Mouse (Mus musculus) forebrain, postnatal 0 days (tissue): ENCODE results near the gene Gm13090. TPM values are rescaled to one million over a fixed set of nuclear protein-coding genes. Genes with fewer than 3 reads are reported as not detected.

ENCODE experiments used
- ATAC-seq: fragments of 200-750 bp; cut with Nextera tagmentation; 2 replicates; pipeline ENCODE4 v1.8.0; 2017; ENCODE audit warnings: mild to moderate bottlenecking, moderate library complexity
- DNase-seq: peaks from one replicate; pipeline ENCODE4 v3.0.0-alpha.2; 2015
- H3K27ac ChIP-seq: fragments of 300-500 bp; sonication (generic); 2 replicates; pipeline ENCODE4 v1.5.1; 2014; ENCODE audit warnings: low read depth, mild to moderate bottlenecking, antibody characterized with exemption, low read length, moderate library complexity, mixed read lengths
- H3K27me3 ChIP-seq: fragments of 300-500 bp; sonication (generic); 2 replicates; pipeline ENCODE4 v1.6.1; 2014; ENCODE audit warnings: mild to moderate bottlenecking, low read length, mixed read lengths; ENCODE audit not compliant: insufficient read depth
- H3K36me3 ChIP-seq: fragments of 300-500 bp; sonication (generic); 2 replicates; pipeline ENCODE4 v1.6.1; 2014; ENCODE audit warnings: mild to moderate bottlenecking, moderate library complexity; ENCODE audit not compliant: insufficient read depth
- H3K4me1 ChIP-seq: fragments of 300-500 bp; sonication (generic); 2 replicates; pipeline ENCODE4 v1.6.1; 2014; ENCODE audit warnings: antibody characterized with exemption; ENCODE audit not compliant: insufficient read depth
- H3K4me2 ChIP-seq: fragments of 300-500 bp; sonication (generic); 2 replicates; pipeline ENCODE4 v1.6.1; 2014; ENCODE audit warnings: low read depth, mild to moderate bottlenecking, moderate library complexity
- H3K4me3 ChIP-seq: fragments of 300-500 bp; sonication (generic); 2 replicates; pipeline ENCODE4 v1.5.1; 2014; ENCODE audit warnings: low read depth, low read length, mixed read lengths
- H3K9ac ChIP-seq: fragments of 300-500 bp; sonication (generic); 2 replicates; pipeline ENCODE4 v1.6.1; 2014; ENCODE audit warnings: mild to moderate bottlenecking
- H3K9me3 ChIP-seq: fragments of 300-500 bp; sonication (generic); 2 replicates; pipeline ENCODE4 v1.6.1; 2016; ENCODE audit warnings: low read length
- CTCF ChIP-seq: sonication (generic); IDR thresholded peaks from 2 replicates; pipeline ENCODE4 v1.5.1; 2016; ENCODE audit warnings: antibody characterized with exemption, control low read depth, low read depth
- WGBS: fragments of 180-500 bp; shearing (Covaris S2); extraction: QIAGEN DNeasy Blood & Tissue Kit; methylation state at CpG from one replicate; pipeline ENCODE4 v1.1.7; 2014; 5-methylcytosine and 5-hydroxymethylcytosine counted together
- polyA plus RNA-seq: library from polyadenylated mRNA; unstranded; fragments of >200 nt; fragmentation: Nextera tagmentation; extraction: Ambion mirVana; gene quantifications from 2 replicates; pipeline ENCODE4 v1.2.1, GENCODE M21; 2015
- total RNA-seq: library from RNA; depleted of rRNA; stranded (reverse); fragments of >200 nt; gene quantifications from 2 replicates; pipeline ENCODE4 v1.2.3, GENCODE M21; 2014

The Gm13090 gene
- total and polyA plus RNA-seq, 2 experiments from 2014 or later: not detected

DNA sequence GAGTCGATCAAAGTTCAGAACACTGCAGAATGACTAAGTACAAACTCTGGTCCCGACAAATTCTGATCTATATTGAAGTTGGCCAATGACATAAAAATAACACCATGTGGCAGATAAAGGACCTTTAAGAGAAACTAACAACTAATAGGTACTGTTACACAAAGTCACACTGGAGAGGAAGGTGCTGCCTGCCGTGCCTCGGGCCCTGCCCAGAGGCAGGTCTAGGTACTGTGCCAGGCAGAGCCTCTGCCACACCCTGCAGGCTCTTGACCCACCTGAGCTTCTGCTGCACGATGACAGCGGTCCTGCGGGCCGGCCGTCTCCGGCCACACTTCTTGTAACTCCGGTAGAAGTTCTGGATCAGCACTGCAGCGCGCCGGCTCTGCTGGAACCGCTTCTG, 14.6 kb upstream of the Gm13090 start:
- TF ChIP-seq CTCF: no peak
- ATAC-seq: no peak
- no peak overlapping the region for H3K9ac ChIP-seq
- no peak overlapping the region for H3K4me3 ChIP-seq
- no peak overlapping the region for H3K27ac ChIP-seq
- H3K27me3 ChIP-seq: no peaks in the 10 kb centered on the region
- no peak for DNase-seq
- no peak overlapping the region for H3K4me2 ChIP-seq
- no peaks in the 10 kb centered on the region for H3K9me3 ChIP-seq
- WGBS: 93% methylated on average over 15 of the region's 15 CpGs
- peaks cover 95% of the 10 kb centered on the region for H3K36me3 ChIP-seq
- H3K4me1 ChIP-seq: no peaks in the 10 kb centered on the region

DNA sequence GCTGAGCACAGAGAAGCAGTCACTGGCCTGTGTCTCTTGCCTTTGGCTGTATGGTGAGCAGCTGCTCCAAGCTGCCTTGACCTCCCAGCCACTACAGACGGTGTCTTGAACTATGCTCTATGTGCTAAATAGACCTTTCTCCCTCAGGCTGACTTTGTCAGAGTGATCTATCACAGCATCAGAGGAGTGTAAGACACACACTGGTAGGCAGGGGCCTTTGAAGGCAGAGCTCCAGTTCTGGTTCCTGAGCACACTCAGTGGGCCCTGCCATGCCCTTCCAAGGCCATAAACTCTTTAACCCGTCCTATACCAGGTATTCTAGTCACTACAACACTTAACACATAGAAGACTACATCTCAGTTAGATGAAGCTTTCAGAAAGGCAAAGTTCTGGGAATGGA, 8.0 kb upstream of the Gm13090 start:
- Histone ChIP-seq H3K36me3 (peaks cover 97% of the 10 kb centered on the region), H3K9me3 (no peaks in the 10 kb centered on the region), H3K9ac (no peak overlapping the region), H3K27me3 (no peaks in the 10 kb centered on the region), H3K27ac (no peak overlapping the region), H3K4me3 (no peak overlapping the region), H3K4me1 (no peaks in the 10 kb centered on the region), H3K4me2 (no peak overlapping the region)
- DNase-seq: no peak
- no peak for TF ChIP-seq CTCF
- no peak for ATAC-seq
- WGBS: 88% methylated on average over 2 of the region's 2 CpGs

DNA sequence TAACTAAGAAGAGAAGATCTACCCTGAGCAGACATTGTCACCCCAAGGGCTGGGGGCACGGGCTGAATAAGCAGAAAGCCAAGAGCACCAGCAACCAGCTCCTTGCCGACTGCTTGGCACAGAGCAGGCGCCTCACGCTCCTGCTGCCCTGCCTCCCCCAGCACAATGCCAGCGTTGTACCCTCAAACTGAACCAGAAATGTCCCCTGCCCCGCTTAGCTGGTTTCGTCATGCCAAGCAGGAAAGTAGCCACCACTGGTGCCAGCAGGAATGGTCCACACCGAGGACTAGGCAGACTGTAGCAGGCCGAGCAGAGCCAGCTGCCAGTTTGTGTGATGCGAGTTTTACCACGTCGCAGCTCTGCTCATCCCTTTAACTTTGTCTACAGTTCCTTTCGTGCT, 7.4 kb upstream of the Gm13090 start:
- Histone ChIP-seq H3K4me1 (no peaks in the 10 kb centered on the region), H3K9me3 (no peaks in the 10 kb centered on the region), H3K36me3 (peaks cover 92% of the 10 kb centered on the region), H3K4me2 (no peak overlapping the region), H3K4me3 (no peak overlapping the region), H3K27me3 (no peaks in the 10 kb centered on the region), H3K27ac (no peak overlapping the region), H3K9ac (no peak overlapping the region)
- DNase-seq (no peak), ATAC-seq (peak; percentile 58)
- no peak for TF ChIP-seq CTCF
- 87% methylated on average over 13 of the region's 13 CpGs for WGBS

DNA sequence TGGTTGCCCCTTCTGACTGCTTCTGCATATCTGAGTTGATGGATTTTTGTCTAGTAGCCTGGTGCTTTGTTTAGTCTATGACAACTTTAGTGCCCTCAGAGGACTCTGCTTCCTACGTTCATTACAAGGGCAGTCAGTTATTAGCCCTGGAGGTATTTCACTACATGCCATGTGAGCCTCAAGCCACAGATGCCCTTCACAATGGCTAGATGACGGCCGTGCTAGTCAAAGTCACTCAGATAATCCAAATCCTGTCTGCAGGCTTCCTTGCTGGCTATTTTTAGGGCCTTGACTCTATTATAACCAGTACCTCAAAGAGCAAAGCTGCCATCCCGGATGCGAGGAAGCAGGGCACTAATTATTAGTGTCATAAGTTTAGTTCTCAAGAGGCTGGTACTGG, 6.3 kb upstream of the Gm13090 start:
- Histone ChIP-seq H3K9ac (no peak overlapping the region), H3K27ac (no peak overlapping the region), H3K4me3 (no peak overlapping the region), H3K27me3 (no peaks in the 10 kb centered on the region), H3K4me2 (no peak overlapping the region), H3K9me3 (no peaks in the 10 kb centered on the region), H3K4me1 (no peaks in the 10 kb centered on the region), H3K36me3 (peaks cover 85% of the 10 kb centered on the region)
- ATAC-seq (no peak), DNase-seq (no peak)
- 85% methylated on average over 5 of the region's 5 CpGs for WGBS
- TF ChIP-seq CTCF: no peak

DNA sequence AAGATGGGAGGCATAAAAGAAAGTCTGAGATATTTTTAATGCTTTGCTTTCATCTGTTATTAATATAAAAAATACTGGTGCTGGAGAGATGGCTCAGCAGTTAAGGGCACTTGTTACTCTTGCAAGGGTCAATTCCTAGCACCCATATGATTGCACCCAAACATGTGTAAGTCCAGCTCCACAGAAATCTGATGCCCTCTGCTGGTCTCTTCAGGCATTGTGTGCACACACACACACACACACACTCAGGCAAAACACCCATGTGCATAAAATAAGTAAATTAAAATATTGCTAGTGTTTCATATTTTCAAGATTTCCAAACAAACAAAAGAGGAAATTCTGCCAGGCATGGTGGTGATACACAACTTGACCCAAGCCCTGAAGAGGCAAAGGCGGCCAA, 2.0 kb upstream of the Gm13090 start:
- Histone ChIP-seq H3K27me3 (no peaks in the 10 kb centered on the region), H3K9ac (no peak overlapping the region), H3K4me1 (no peaks in the 10 kb centered on the region), H3K4me3 (no peak overlapping the region), H3K36me3 (peaks cover 52% of the 10 kb centered on the region), H3K27ac (no peak overlapping the region), H3K4me2 (no peak overlapping the region), H3K9me3 (no peaks in the 10 kb centered on the region)
- 100% methylated on average over 1 of the region's 1 CpGs for WGBS
- ATAC-seq: no peak
- no peak for DNase-seq
- TF ChIP-seq CTCF: peak; percentile 57

DNA sequence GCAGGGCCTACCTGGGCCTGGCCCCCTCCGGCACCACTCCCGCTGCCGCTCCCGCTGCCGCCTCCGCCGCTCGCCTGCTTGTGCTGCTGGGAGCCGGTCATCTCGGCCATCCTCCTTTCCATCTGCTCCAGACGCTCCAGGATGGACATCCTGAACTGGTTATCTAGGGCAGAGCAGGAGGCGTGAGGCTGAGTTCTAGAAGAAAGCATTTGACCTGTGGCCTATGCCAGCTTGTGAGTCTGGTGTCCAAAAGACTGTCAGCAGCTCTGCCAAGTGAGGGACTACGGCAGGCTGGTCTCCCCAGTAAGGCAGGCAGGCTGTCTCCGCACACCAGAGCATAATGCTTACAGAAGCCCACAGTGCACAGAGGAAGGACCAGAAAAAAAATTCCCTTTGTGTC, 551 bp upstream of the Gm13090 start:
- ATAC-seq: peak; percentile 64; the same call in 1 of the 2 replicates
- TF ChIP-seq CTCF: no peak
- Histone ChIP-seq H3K27ac (0 out of 2 replicates have a peak overlapping the region, but pooled peaks have one; percentile 30), H3K36me3 (peaks cover 37% of the 10 kb centered on the region), H3K4me1 (no peaks in the 10 kb centered on the region), H3K9me3 (no peaks in the 10 kb centered on the region), H3K4me3 (no peak overlapping the region), H3K27me3 (no peaks in the 10 kb centered on the region), H3K9ac (no peak overlapping the region), H3K4me2 (no peak overlapping the region)
- WGBS: 77% methylated on average over 14 of the region's 14 CpGs
- no peak for DNase-seq

DNA sequence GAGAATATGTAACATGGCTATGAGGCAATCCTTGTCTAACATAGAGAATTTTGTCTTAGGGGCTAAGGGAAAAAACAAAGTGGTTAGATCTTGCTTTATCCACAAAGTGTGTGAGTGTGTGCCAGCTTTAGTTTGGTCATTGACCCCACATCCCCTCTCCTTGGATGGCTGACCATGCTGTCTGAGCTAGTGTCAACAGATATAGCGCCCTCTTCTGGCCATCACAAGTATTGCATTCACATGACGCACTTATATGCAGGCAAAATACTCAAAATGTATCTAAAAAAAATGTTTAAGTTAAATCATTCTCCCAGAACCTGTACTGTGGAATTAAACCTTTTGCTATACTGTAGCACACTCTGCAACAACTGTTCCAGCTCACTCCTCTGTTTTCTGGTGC, 5.8 kb downstream of the Gm13090 start:
- DNase-seq: peak; percentile 63
- no peaks in the 10 kb centered on the region for H3K9me3 ChIP-seq
- peak; percentile 76 for TF ChIP-seq CTCF
- no peak overlapping the region for H3K4me2 ChIP-seq
- no peak overlapping the region for H3K27ac ChIP-seq
- H3K36me3 ChIP-seq: no peaks in the 10 kb centered on the region
- no peaks in the 10 kb centered on the region for H3K4me1 ChIP-seq
- H3K9ac ChIP-seq: no peak overlapping the region
- no peaks in the 10 kb centered on the region for H3K27me3 ChIP-seq
- WGBS: 26% methylated on average over 2 of the region's 2 CpGs
- H3K4me3 ChIP-seq: no peak overlapping the region
- peak; percentile 30; the same call in 1 of the 2 replicates for ATAC-seq
